Mouse (Mus musculus) cerebellum, adult 9-11 months (tissue): ENCODE results near the gene Ern1.
"Not testable (repeated sequence)": the region's sequence is repeated elsewhere in the genome, so short reads cannot be mapped to it uniquely, and the experiment has no call there.

ENCODE experiments used
- DNase-seq: peaks from one replicate; pipeline ENCODE4 v3.0.0; 2022

Ern1 gene

DNA sequence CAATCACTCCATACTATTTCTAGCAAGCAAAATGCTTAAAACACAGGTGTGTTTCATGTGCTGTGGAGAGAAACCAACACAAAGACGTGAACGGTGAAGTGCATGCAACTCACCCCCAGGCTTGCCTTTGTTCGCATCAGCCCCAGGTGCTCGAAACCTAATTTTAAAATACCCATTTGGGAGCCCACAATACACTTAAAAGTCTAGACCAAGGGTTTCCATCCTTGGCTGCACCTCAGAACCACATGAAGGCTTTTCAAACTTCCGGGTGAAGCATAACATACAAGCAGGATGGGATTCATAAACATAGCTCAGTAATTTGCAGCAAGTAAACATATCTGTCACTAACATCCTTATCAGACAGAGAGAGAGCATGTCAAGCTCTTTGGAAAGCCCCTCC is 57.3 kb downstream of the Ern1 start:
- DNase-seq = no peak

DNA sequence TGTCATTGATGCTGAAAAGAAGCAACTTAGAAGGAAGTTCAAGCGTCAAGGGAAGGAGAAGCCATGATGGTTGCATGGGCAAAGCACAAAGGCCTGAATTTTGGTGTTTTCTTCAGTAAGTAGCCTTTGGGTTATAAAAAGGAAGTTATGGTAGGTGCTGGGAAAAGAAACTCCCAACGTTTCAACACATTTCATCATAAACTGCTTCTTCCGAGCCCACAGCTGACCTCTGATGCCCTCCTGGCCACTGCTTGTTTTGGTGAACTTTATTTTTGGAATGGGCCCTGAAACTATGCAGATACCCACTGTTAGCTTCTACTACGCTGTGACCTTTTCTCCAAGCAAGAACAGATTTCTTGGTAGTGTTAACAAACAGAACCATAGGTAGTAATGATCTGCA is 58.0 kb downstream of the Ern1 start:
- DNase-seq = no peak

- no peak for DNase-seq
These were observed 59.1 kb downstream of the Ern1 start for GRCm38 (mm10) chr11:106428556-106428955.

DNA sequence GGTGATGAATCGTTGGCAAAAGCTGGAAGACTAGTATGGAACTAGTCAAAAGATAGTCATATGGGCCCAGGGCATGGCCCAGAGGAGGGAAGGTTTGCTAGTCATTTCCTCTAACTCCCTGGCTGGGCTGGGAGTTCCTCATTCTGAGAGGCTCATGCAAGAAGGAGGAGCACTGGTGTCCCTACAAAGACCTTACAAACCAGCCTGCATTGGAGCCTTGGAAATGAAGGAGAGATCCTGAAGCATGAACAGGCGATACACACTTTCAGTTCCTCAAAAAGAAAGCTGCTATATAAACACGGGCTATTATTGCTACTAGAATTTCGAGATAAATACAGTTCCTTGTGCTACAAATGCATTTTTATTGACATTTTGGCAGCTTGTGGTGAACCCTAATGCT is 59.5 kb downstream of the Ern1 start:
- no peak for DNase-seq

GRCm38 (mm10) chr11:106426447-106426846 is 61.2 kb downstream of the Ern1 start:
- no peak for DNase-seq

- no peak for DNase-seq
These were observed 62.5 kb downstream of the Ern1 start for GRCm38 (mm10) chr11:106425201-106425600.

DNA sequence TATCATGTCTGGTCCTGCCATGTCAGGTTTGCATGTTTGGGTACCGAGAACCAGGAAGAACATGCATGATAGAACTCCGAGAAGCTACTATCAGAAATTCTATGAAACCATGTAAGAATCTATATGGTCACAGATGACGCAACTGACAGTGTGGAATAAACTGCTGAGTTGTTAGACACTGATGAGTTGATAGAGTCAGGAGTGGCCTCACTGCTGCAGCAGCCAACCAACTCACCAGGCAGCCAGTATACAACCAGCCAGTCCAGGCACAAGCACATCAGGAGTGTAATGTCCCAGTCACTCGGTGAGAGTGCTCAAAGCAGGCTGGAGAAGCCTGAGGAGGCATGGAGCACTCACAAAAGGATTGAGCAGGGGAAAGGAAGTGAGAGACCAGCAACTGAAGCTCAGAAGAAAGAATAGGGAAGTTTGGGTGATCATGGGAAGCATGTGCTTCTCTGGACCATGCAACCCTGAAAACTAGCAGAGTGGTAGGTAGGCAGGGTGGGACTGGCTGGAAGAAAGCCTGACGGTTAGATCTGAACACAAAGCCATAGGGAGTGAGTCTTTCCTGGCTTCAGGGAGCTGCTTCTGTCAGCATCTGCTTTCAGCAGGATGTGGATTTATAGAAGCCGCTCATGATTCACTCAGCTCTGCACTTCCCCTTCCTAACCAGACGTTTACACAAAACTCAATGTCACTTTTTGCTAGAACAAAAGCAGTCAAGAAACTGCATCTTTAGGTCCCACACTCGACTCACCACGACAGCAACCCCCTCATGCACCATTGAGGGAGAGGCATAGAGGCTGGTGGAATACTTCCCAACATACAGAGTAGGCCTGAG is 68.2 kb downstream of the Ern1 start:
- no peak for DNase-seq

DNA sequence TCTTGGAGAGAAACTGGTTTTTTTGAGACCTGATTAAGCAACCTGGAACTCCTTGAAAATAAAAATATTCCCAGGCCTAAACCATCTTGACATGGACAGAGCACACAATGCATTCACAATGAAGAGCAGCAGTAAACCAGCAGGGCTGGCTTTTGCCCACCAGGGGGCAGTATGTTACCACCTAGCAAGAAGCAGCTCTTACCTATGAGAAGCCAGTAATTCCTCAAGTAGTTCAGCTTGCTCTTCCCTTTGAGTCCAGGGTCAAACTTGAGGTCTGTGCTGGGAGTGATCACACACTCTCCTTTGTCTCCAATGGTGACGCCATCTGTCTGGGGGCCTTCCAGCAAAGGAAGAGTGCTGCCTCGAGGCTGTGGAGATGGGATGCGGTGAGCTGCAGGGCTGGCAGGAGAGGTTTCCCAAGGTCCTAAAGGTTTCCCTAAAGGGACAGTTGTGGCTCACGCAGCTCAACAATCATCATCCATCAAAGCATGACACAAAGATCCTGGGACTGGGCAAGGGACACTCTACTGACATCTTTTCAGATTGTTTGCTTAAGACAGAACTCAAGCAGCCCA is 68.9 kb downstream of the Ern1 start:
- peak; percentile 74 for DNase-seq

- DNase-seq = no peak
These were observed 69.8 kb downstream of the Ern1 start for GRCm38 (mm10) chr11:106417860-106418259.

GRCm38 (mm10) chr11:106416331-106416730 is 71.3 kb downstream of the Ern1 start:
- no peak for DNase-seq

GRCm38 (mm10) chr11:106412641-106413360 is 74.9 kb downstream of the Ern1 start:
- no peak for DNase-seq

DNA sequence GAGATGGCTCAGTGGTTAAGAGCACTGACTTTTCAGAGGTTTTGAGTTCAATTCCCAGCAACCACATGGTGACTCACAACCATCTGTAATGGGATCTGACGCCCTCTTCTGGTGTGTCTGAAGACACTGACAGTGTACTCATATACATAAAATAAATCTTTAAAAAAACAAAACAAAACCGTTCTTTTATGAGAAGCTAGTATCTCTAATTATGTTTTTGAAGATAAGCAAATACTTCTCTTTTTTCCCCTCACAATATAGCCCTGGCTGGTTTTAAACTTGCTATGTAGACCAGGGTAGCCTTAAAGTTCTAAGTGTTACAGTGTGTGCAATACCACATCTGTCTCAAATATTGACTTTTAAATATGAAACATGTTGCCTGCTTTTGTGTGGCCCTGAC is 76.5 kb downstream of the Ern1 start:
- no peak for DNase-seq

GRCm38 (mm10) chr11:106410507-106410906 is 77.1 kb downstream of the Ern1 start:
- DNase-seq = no peak

GRCm38 (mm10) chr11:106410011-106410410 is 77.6 kb downstream of the Ern1 start:
- no peak for DNase-seq

DNA sequence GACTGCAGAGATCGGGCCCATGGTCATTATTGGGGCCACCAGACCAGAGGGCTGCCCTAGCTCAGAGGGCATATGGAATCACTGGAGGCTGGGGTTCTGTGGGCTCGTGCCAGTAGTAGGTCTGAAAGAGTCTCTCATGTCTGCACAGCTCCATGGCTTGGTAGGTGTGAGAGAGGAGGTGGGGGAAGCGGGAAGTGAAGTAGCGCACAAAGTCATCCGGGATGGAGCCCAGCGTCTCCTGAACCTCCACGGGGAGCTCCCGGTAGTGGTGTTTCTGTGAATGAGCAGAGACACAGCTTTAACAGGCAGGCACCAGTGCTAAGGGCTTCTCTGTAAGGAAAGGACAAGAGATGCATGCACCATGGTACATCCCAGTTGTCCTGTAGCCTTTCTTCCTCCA is 89.2 kb downstream of the Ern1 start:
- no peak for DNase-seq

DNA sequence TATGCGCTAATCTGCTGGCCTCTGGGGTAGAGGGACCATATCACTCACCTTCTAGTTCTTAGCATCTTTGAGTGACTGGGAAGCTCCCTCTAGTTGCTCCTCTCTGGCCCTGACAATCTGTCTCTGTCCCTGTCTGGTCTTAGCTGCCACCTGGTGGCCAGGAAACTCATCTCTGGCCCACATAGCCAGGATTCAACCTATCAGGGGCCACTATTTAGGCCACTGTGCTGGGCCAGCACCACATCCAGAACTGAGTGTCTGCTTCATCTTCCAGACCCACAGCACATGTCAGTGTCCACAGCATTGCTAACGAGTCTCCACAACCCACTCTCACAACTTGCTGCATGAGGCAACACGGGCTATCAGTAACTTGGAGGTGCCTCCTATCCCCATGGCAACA is 90.0 kb downstream of the Ern1 start:
- DNase-seq = peak; percentile 18

DNA sequence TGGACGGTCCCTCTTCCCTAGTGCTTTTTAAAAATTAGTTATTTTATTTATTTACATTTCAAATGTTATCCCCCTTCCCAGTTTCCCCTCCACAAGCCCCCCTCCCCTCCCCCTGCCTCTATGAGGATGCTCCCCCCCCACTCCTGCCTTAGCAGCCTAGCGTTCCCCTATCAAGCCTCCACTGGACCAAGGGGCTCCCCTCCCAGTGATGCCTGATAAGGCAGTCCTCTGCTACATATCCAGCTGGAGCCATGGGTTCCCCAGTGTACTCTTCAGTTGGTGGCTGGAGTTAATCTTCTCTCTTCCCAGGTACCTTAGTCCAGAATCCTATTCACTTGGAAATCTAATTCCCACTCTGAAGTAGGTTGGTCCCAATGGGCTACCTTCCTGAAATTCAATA is 93.6 kb downstream of the Ern1 start:
- DNase-seq = not testable (repeated sequence)

DNA sequence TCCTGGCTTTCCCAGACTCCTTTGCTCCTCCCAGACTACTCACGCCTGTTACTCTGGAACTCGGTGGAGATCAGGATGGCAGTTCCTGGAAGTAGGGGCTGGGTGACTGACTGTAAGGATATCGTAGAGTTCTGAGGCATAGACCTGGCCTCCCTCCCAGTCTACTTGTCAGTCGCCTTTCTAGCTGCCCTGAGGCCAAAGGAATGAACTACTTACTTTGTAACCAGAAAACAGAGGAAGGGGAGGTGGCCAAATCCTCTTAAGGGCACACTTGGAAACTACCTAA is 94.4 kb downstream of the Ern1 start:
- DNase-seq = no peak

- DNase-seq = no peak
These were observed 94.9 kb downstream of the Ern1 start for GRCm38 (mm10) chr11:106392597-106393330.

DNA sequence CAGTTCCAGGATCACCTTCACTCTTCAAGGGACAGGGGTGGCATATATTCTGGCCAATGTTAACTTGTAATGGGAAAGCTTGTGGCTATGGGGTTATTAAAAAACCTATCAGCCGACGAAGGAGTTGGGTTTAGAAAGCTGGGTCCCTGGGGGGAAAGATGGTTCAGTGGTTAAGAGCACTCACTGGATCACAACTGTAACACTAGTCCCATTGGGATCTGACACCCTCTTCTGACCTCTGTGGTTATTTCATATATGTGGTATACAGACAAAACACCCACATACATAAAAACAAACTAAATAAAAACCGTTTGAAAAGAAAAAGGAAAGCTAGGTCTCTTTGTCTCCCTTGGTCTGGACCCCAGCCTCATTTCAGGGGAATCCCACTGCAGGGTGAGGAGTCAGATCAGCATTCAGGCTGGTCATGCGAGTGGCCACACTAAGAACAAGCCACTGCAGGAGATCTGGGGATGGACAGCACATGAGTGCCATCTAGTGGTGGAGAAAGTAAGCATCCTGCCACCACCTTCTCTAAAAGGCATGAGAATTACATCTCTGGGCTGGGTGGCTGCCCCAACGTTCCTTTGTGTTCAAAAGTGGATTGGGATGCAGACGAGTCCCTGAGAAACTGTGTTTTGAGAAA is 96.0 kb downstream of the Ern1 start:
- DNase-seq = peak; percentile 64

DNA sequence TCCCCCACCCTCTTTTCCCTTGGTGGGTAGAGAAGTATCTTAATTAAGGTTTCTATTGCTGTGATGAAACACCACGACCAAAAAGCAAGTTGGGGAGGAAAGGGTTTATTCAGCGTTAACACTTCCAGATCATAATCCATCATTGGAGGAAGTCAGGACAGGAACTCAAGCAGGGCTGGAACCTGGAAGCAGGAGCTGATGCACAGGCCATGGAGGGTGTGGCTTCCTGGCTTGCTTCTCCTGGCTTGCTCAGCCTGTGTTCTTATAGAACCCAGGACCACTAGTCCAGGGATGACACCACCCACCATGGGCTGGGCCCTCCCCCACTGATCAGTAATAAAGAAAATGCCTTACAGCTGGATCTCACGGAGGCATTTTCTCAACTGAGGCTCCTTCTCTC is 96.9 kb downstream of the Ern1 start:
- no peak for DNase-seq

GRCm38 (mm10) chr11:106389611-106390010 is 98.0 kb downstream of the Ern1 start:
- DNase-seq = no peak

DNA sequence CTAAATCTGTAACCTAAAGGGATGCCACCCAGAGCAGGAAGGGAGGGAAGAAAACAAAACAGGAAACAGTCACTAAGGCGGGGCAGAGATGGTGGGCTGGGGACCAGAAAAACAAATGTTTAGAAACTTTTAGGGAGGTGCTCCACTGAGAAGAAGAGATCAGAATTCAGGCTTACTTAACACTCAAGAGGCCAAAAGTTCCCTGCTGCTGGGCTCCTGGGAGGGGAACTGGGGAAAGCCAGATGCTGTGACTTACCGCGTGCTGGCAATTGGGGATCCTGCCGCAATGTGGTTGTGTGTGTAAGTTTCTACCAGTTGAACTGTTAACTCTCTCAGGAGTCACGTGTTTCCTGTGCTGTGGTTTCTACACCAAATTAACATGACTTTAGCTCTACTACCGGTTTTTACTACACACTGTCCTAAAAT is 99.8 kb downstream of the Ern1 start, which contains the start of gene Icam2:
TSS of gene Icam2 (minus strand) at position 285 of the 426 bp plus-strand sequence.
- no peak for DNase-seq
